Mouse (Mus musculus): ENCODE results near the gene Hoxb4. TPM values are rescaled to one million over a fixed set of nuclear protein-coding genes. Genes with fewer than 3 reads are reported as not detected.
A peak's percentile ranks its signal among the peaks of the same experiment; 100 is the strongest.

Hoxb4 gene
- polyA plus RNA-seq, 1 experiment from 2014 or later: 3.6 TPM

- Histone ChIP-seq H3K4me2 (ENCODE audit: low read length) (peak overlapping the region; percentile 66; the same call in 1 of the 2 replicates), H3K27me3 (ENCODE audit: insufficient read depth, low read length) (no peaks in the 10 kb centered on the region), H3K4me3 (replicated peaks; ENCODE audit: low read depth, low read length) (no peak overlapping the region), H3K9ac (ENCODE audit: low read depth, low read length) (no peak overlapping the region), H3K9me3 (replicated peaks; ENCODE audit: low read length) (no peaks in the 10 kb centered on the region), H3K36me3 (ENCODE audit: insufficient read depth, low read length) (no peaks in the 10 kb centered on the region), H3K27ac (no peak overlapping the region), H3K4me1 (replicated peaks; ENCODE audit: insufficient read depth, low read length) (peaks cover 25% of the 10 kb centered on the region)
- ATAC-seq (replicated peaks; ENCODE audit: low FRiP score, low read depth) (no peak), DNase-seq (ENCODE audit: low spot score) (no peak)
- TF ChIP-seq CTCF (IDR thresholded peaks at IDR 0.05; ENCODE audit: low read depth): no peak
- WGBS: 40% methylated on average over 10 of the region's 10 CpGs
Observed at GRCm38 (mm10) chr11:96274428-96274827, 43.6 kb upstream of the Hoxb4 start.

- DNase-seq (ENCODE audit: low spot score): peak; percentile 37
- Histone ChIP-seq H3K4me1 (replicated peaks; ENCODE audit: insufficient read depth, low read length) (peaks cover 17% of the 10 kb centered on the region; the same call in 1 of the 2 replicates), H3K27me3 (ENCODE audit: insufficient read depth, low read length) (no peaks in the 10 kb centered on the region), H3K4me2 (ENCODE audit: low read length) (no peak overlapping the region), H3K4me3 (replicated peaks; ENCODE audit: low read depth, low read length) (no peak overlapping the region), H3K36me3 (ENCODE audit: insufficient read depth, low read length) (no peaks in the 10 kb centered on the region), H3K9me3 (replicated peaks; ENCODE audit: low read length) (no peaks in the 10 kb centered on the region), H3K27ac (0 out of 2 replicates have a peak overlapping the region, but pooled peaks have one; percentile 9), H3K9ac (ENCODE audit: low read depth, low read length) (no peak overlapping the region)
- 30% methylated on average over 4 of the region's 4 CpGs for WGBS
- TF ChIP-seq CTCF (IDR thresholded peaks at IDR 0.05; ENCODE audit: low read depth): no peak
- no peak for ATAC-seq (replicated peaks; ENCODE audit: low FRiP score, low read depth)
Observed at GRCm38 (mm10) chr11:96275896-96276295, 42.2 kb upstream of the Hoxb4 start.

GRCm38 (mm10) chr11:96277151-96278044 is 40.7 kb upstream of the Hoxb4 start:
- Histone ChIP-seq H3K4me3 (replicated peaks; ENCODE audit: low read depth, low read length) (peak overlapping the region; percentile 33), H3K9me3 (replicated peaks; ENCODE audit: low read length) (no peaks in the 10 kb centered on the region), H3K27me3 (ENCODE audit: insufficient read depth, low read length) (no peaks in the 10 kb centered on the region), H3K27ac (peak overlapping the region; percentile 74), H3K4me1 (replicated peaks; ENCODE audit: insufficient read depth, low read length) (peaks cover 22% of the 10 kb centered on the region; the same call in 1 of the 2 replicates), H3K9ac (ENCODE audit: low read depth, low read length) (peak overlapping the region; percentile 48), H3K36me3 (ENCODE audit: insufficient read depth, low read length) (no peaks in the 10 kb centered on the region), H3K4me2 (ENCODE audit: low read length) (peak overlapping the region; percentile 96)
- 5% methylated on average over 35 of the region's 35 CpGs for WGBS
- ATAC-seq (replicated peaks; ENCODE audit: low FRiP score, low read depth) (no peak), DNase-seq (ENCODE audit: low spot score) (peak; percentile 67)
- no peak for TF ChIP-seq CTCF (IDR thresholded peaks at IDR 0.05; ENCODE audit: low read depth)

GRCm38 (mm10) chr11:96278324-96278723 is 39.7 kb upstream of the Hoxb4 start:
- H3K4me3 ChIP-seq (replicated peaks; ENCODE audit: low read depth, low read length): peak overlapping the region; percentile 33; the same call in 1 of the 2 replicates
- no peaks in the 10 kb centered on the region for H3K9me3 ChIP-seq (replicated peaks; ENCODE audit: low read length)
- TF ChIP-seq CTCF (IDR thresholded peaks at IDR 0.05; ENCODE audit: low read depth): no peak
- H3K27ac ChIP-seq: peak overlapping the region; percentile 74; the same call in 1 of the 2 replicates
- H3K27me3 ChIP-seq (ENCODE audit: insufficient read depth, low read length): no peaks in the 10 kb centered on the region
- H3K4me2 ChIP-seq (ENCODE audit: low read length): peak overlapping the region; percentile 96
- H3K4me1 ChIP-seq (replicated peaks; ENCODE audit: insufficient read depth, low read length): peaks cover 22% of the 10 kb centered on the region; the same call in 1 of the 2 replicates
- DNase-seq (ENCODE audit: low spot score) (no peak), ATAC-seq (replicated peaks; ENCODE audit: low FRiP score, low read depth) (no peak)
- 8% methylated on average over 14 of the region's 14 CpGs for WGBS
- no peaks in the 10 kb centered on the region for H3K36me3 ChIP-seq (ENCODE audit: insufficient read depth, low read length)
- H3K9ac ChIP-seq (ENCODE audit: low read depth, low read length): peak overlapping the region; percentile 48; the same call in 1 of the 2 replicates

- Histone ChIP-seq H3K4me2 (ENCODE audit: low read length) (peak overlapping the region; percentile 96), H3K4me3 (replicated peaks; ENCODE audit: low read depth, low read length) (peak overlapping the region; percentile 33; the same call in 1 of the 2 replicates), H3K27me3 (ENCODE audit: insufficient read depth, low read length) (no peaks in the 10 kb centered on the region), H3K9me3 (replicated peaks; ENCODE audit: low read length) (no peaks in the 10 kb centered on the region), H3K9ac (ENCODE audit: low read depth, low read length) (peak overlapping the region; percentile 98), H3K36me3 (ENCODE audit: insufficient read depth, low read length) (no peaks in the 10 kb centered on the region), H3K4me1 (replicated peaks; ENCODE audit: insufficient read depth, low read length) (peaks cover 22% of the 10 kb centered on the region; the same call in 1 of the 2 replicates), H3K27ac (peak overlapping the region; percentile 74; the same call in 1 of the 2 replicates)
- peak; percentile 93 for TF ChIP-seq CTCF (IDR thresholded peaks at IDR 0.05; ENCODE audit: low read depth)
- ATAC-seq (replicated peaks; ENCODE audit: low FRiP score, low read depth): 0 out of 2 replicates have a peak, but pooled peaks have one; percentile 47
- under 1% methylated on average over 9 of the region's 9 CpGs for WGBS
- DNase-seq (ENCODE audit: low spot score): peak; percentile 95
Observed at GRCm38 (mm10) chr11:96278773-96279172, 39.3 kb upstream of the Hoxb4 start.

- H3K27ac ChIP-seq: peak overlapping the region; percentile 99
- peak overlapping the region; percentile 98 for H3K9ac ChIP-seq (ENCODE audit: low read depth, low read length)
- H3K4me2 ChIP-seq (ENCODE audit: low read length): peak overlapping the region; percentile 96
- H3K4me3 ChIP-seq (replicated peaks; ENCODE audit: low read depth, low read length): peak overlapping the region; percentile 84
- H3K36me3 ChIP-seq (ENCODE audit: insufficient read depth, low read length): no peaks in the 10 kb centered on the region
- 8% methylated on average over 31 of the region's 31 CpGs for WGBS
- TF ChIP-seq CTCF (IDR thresholded peaks at IDR 0.05; ENCODE audit: low read depth): no peak
- peaks cover 22% of the 10 kb centered on the region; the same call in 1 of the 2 replicates for H3K4me1 ChIP-seq (replicated peaks; ENCODE audit: insufficient read depth, low read length)
- peak; percentile 61 for DNase-seq (ENCODE audit: low spot score)
- H3K27me3 ChIP-seq (ENCODE audit: insufficient read depth, low read length): no peaks in the 10 kb centered on the region
- no peak for ATAC-seq (replicated peaks; ENCODE audit: low FRiP score, low read depth)
- no peaks in the 10 kb centered on the region for H3K9me3 ChIP-seq (replicated peaks; ENCODE audit: low read length)
Observed at GRCm38 (mm10) chr11:96279421-96280233, 38.4 kb upstream of the Hoxb4 start.
